Mouse (Mus musculus) liver, adult 2 months (tissue): ENCODE data around the gene Foxj1.

Experiments used
- CTCF ChIP-seq: fragments of 200-500 bp; IDR thresholded peaks from 2 replicates; pipeline ENCODE4 v1.5.1; 2011; ENCODE audit warnings: low read depth, low read length, control low read depth
- POLR2A ChIP-seq: fragments of 200-500 bp; IDR thresholded peaks from 2 replicates; pipeline ENCODE4 v1.6.1; 2011; ENCODE audit warnings: low read length, control low read depth; ENCODE audit not compliant: insufficient read depth; ENCODE audit errors: extremely low read depth

GRCm38 (mm10) chr11:116330211-116330518, 5.0 kb downstream of the Foxj1 start:
- TF ChIP-seq CTCF (no peak), POLR2A (no peak)
